Mouse (Mus musculus): ENCODE measurements around the gene Diaph3. TPM values are rescaled to one million over a fixed set of nuclear protein-coding genes. Genes with fewer than 3 reads are reported as not detected.
A peak's percentile ranks its signal among the peaks of the same experiment; 100 is the strongest.

The Diaph3 gene
- polyA plus RNA-seq, 1 experiment from 2014 or later: 12.3 TPM

DNA sequence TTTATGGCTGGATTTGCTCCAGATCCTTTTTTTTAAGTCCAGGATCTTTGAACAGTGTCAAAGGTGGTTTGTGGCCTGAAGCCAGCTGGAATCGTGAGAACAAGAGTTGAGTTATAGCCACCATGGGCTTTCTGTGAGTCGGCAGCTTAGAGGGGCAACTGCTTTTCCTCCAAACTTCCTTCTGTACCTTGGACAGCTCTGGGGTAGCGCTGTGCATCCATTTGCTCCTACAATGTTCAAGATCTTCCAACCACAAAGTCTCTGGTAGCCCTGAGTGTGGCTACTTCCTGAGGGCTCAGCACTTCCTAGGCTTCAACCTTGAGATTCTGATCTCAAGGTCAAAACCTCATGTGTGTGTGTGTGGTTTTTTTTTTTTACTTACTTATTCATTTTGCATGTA lies 437.0 kb downstream of the Diaph3 start:
- H3K4me1 ChIP-seq: no peaks in the 10 kb centered on the region
- no peak overlapping the region for H3K4me3 ChIP-seq
- H3K9ac ChIP-seq: no peak overlapping the region
- no peak for ATAC-seq (ENCODE audit: low FRiP score, low read depth)
- H3K4me2 ChIP-seq (replicated peaks): no peak overlapping the region
- H3K27ac ChIP-seq: no peak overlapping the region
- WGBS: 50% methylated on average over 3 of the region's 3 CpGs
- no peaks in the 10 kb centered on the region for H3K27me3 ChIP-seq
- H3K36me3 ChIP-seq: no peaks in the 10 kb centered on the region
- H3K9me3 ChIP-seq: no peaks in the 10 kb centered on the region

DNA sequence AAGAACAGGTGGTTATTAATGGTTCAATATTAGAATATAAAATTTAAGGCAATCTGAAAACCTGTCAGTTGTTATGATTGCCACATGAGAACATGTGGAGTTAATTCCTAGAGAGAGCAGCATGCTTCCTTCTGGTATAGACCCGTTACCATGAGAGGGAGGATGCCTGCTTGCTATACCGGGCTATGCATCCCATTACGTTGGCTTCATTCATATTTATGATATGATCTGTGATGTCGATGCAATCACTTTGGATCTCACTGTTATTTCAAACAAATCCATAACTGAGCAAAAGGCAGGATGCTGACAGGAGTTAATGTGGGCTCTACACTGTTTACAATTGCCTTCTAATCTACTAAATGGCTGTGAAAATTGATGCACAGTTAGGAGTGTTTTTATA lies 439.9 kb downstream of the Diaph3 start:
- no peaks in the 10 kb centered on the region for H3K4me1 ChIP-seq
- no peak for ATAC-seq (ENCODE audit: low FRiP score, low read depth)
- no peak overlapping the region for H3K9ac ChIP-seq
- no peaks in the 10 kb centered on the region for H3K36me3 ChIP-seq
- 76% methylated on average over 4 of the region's 4 CpGs for WGBS
- H3K27me3 ChIP-seq: no peaks in the 10 kb centered on the region
- no peaks in the 10 kb centered on the region for H3K9me3 ChIP-seq
- H3K4me2 ChIP-seq (replicated peaks): no peak overlapping the region
- no peak overlapping the region for H3K4me3 ChIP-seq
- no peak overlapping the region for H3K27ac ChIP-seq

DNA sequence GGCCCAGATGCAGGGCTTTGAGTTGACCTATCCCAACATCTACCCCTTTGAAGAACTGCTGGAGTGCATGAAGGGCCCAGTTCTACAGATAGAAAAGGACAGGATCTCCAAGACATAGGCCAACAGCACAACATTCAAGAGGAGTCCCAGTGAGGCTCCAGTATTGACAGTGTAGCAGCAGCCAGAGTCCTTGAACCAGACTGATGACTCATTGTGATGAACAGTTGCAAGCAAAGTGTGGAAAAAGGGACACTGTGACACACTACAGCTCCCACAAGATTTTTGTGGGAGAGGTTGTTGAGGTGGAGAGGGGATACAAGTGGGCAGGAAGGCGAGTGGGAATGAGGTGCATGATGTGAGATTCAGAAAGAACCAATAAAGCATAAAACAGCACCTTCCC lies 443.1 kb downstream of the Diaph3 start:
- ATAC-seq (ENCODE audit: low FRiP score, low read depth): no peak
- 78% methylated on average over 1 of the region's 1 CpGs for WGBS

DNA sequence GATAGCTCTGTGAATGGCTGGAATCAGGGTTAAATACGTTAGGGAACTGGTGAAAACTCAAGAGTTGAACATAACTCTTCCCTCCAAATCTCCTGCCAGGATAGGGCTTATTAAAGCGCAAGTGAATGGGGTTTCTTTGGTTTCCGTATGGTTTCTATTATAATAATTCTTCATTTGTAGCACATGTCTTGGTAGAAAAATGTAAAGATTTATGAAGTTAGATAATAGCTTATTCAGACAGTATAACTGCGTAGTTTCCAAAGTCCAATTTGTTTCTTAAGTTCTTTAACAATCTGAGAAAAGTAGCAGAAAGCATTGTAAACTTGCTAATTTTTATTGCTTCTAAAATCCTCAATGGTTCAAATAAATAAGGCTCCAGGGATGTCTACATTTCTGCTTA lies 448.3 kb downstream of the Diaph3 start:
- peak; percentile 36; the same call in 1 of the 2 replicates for ATAC-seq (ENCODE audit: low FRiP score, low read depth)

More for the DNA sequence above, 443.1 kb downstream of the Diaph3 start:
- no peaks in the 10 kb centered on the region for H3K4me1 ChIP-seq
- no peaks in the 10 kb centered on the region for H3K9me3 ChIP-seq
- H3K27me3 ChIP-seq: no peaks in the 10 kb centered on the region
- H3K27ac ChIP-seq: no peak overlapping the region
- no peaks in the 10 kb centered on the region for H3K36me3 ChIP-seq
- H3K9ac ChIP-seq: no peak overlapping the region
- no peak overlapping the region for H3K4me2 ChIP-seq (replicated peaks)
- no peak overlapping the region for H3K4me3 ChIP-seq

DNA sequence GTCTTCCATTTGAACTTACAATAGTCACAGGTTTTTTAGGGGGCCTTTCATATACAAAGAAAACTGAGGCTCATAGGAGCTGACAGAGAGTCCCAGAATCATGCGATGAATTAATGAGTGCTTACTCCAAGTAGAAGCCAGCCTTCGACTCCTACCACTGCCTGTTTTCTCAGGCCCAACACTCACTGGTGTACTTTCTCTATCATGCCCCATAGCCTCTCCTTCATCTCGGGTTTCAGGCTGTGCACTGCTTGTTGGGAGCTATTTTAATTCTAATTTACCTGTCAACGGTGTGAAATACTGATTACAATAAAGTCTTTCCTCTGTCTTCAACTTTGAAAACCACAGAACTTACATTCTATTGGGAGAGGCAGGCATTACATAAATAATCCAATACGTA lies 449.7 kb downstream of the Diaph3 start:
- Histone ChIP-seq H3K9ac (no peak overlapping the region), H3K27ac (no peak overlapping the region), H3K4me3 (no peak overlapping the region), H3K27me3 (no peaks in the 10 kb centered on the region), H3K36me3 (no peaks in the 10 kb centered on the region), H3K9me3 (no peaks in the 10 kb centered on the region), H3K4me1 (peaks cover 7% of the 10 kb centered on the region), H3K4me2 (replicated peaks) (no peak overlapping the region)
- 60% methylated on average over 5 of the region's 5 CpGs for WGBS
- no peak for ATAC-seq (ENCODE audit: low FRiP score, low read depth)

More for the DNA sequence above, 448.3 kb downstream of the Diaph3 start:
- Histone ChIP-seq H3K4me3 (no peak overlapping the region), H3K9ac (no peak overlapping the region), H3K27ac (no peak overlapping the region), H3K9me3 (no peaks in the 10 kb centered on the region), H3K27me3 (no peaks in the 10 kb centered on the region), H3K4me2 (replicated peaks) (no peak overlapping the region), H3K4me1 (peaks cover 7% of the 10 kb centered on the region), H3K36me3 (no peaks in the 10 kb centered on the region)
- WGBS: 24% methylated on average over 4 of the region's 4 CpGs

DNA sequence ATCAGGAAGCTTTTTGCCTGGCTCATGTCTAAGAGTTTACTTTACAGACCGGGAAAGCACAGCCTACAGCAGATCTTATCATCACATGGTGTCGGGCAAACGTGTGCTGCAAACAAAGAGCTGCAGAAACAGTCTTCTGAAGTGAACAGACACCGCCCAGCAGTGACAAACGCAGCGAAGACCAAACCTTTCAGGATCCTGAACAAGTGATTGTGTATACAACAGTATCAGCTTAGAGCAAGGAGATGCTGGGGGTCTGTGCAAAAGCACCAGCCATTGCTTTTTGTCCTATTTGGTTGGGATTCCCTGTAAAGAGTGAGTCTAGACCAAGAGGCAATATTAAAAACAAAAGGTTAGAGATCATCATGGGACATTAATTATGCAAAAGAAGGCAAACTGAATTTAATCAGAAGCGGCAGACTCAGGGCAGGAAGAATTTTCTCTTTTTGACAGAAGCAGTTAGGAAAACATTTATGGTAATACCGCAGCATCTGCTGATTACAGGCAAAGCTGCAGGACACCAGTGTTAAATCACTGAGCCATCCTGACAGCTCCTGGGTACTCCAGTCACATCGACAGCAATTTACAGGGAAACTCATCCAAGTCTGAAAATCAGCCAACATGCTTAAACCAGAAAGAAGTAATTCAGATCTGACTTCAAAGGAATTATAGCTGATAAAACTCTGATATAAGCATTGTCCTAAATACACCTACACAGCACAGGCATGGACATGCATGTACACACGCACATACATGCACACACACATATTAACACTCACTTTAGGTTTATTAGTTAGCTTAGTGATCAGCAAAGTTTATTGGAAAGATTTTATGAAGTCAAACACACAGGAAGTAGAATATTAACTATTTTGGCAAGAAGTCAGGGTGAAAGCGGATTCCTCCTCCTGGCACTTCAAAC lies 456.2 kb downstream of the Diaph3 start:
- H3K36me3 ChIP-seq: no peaks in the 10 kb centered on the region
- no peak overlapping the region for H3K4me2 ChIP-seq (replicated peaks)
- WGBS: 61% methylated on average over 11 of the region's 11 CpGs
- H3K27me3 ChIP-seq: no peaks in the 10 kb centered on the region
- no peak overlapping the region for H3K4me3 ChIP-seq
- H3K9me3 ChIP-seq: no peaks in the 10 kb centered on the region
- ATAC-seq (ENCODE audit: low FRiP score, low read depth): no peak
- H3K9ac ChIP-seq: no peak overlapping the region
- no peaks in the 10 kb centered on the region for H3K4me1 ChIP-seq
- no peak overlapping the region for H3K27ac ChIP-seq

DNA sequence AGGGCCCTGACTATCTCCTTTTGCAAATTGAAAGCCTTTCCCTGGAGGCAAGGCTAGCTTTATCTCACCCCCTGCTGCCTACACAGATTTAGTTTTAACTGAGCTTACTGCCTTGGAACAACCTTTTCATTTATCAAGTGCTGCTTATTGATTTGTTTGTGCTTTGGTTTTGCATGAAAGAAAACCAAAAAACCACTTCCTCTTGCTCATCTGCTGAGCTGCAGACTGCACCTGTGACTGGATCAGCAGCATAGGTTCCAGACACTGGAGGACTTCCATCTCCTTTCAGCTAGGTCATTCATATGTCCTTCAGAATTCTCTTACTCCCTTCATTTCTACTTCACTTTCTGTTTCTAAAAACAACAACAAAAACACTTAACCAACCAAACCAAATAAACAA lies 459.1 kb downstream of the Diaph3 start:
- Histone ChIP-seq H3K9me3 (no peaks in the 10 kb centered on the region), H3K4me2 (replicated peaks) (no peak overlapping the region), H3K36me3 (no peaks in the 10 kb centered on the region), H3K4me3 (no peak overlapping the region), H3K4me1 (no peaks in the 10 kb centered on the region), H3K27me3 (no peaks in the 10 kb centered on the region), H3K27ac (no peak overlapping the region), H3K9ac (no peak overlapping the region)
- ATAC-seq (ENCODE audit: low FRiP score, low read depth): no peak

DNA sequence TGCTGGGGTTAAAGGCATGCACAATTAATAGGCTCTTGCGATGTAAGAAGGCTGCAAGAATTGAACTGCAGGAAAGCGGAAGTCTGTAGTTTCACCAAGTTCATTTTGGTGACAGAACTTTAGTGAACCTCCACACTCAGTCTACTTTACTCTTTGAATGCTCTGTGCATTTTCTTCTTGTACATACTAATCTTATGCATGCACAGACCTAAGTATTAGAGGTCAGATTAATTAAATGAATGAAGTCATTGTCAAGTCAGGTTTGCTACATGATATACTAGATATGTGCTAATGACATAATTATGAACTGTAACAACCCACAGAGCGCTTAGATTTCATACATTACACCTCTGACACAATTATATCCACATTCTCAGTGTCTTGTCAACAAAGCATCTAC lies 462.0 kb downstream of the Diaph3 start:
- Histone ChIP-seq H3K4me2 (replicated peaks) (no peak overlapping the region), H3K4me1 (no peaks in the 10 kb centered on the region), H3K4me3 (no peak overlapping the region), H3K27ac (no peak overlapping the region), H3K27me3 (no peaks in the 10 kb centered on the region), H3K36me3 (no peaks in the 10 kb centered on the region), H3K9ac (no peak overlapping the region), H3K9me3 (no peaks in the 10 kb centered on the region)
- no peak for ATAC-seq (ENCODE audit: low FRiP score, low read depth)
- WGBS: 89% methylated on average over 3 of the region's 3 CpGs

DNA sequence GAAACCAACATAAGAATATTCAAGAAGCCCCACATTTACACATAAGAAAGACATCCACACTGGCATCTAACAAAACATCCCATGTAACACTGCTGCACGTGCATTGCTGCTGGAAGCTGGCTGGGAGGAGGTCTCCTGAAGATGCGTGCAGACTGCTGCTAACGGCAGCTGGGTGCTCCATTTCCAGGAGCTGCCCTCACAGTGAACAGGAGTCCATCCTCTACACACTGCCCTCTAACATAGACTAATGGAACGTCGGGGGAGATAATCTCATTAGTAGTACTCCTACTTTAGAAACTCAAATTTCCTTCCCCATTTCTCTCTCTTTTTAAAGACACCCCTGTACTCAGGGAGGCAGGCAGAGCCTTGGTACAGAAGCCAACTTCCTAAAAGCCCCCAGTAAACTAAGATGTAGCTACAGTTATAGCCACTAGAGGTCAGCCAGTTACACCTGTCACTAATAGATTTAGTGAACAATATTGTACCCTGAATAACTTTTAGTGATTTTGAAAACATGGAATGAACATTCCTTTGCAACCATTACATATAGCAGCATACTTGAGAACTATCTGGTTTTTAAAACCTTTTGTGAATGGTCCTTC lies 462.8 kb downstream of the Diaph3 start:
- Histone ChIP-seq H3K27ac (no peak overlapping the region), H3K4me3 (no peak overlapping the region), H3K9ac (no peak overlapping the region), H3K27me3 (no peaks in the 10 kb centered on the region), H3K4me1 (no peaks in the 10 kb centered on the region), H3K36me3 (no peaks in the 10 kb centered on the region), H3K4me2 (replicated peaks) (no peak overlapping the region), H3K9me3 (no peaks in the 10 kb centered on the region)
- WGBS: 70% methylated on average over 5 of the region's 5 CpGs
- ATAC-seq (ENCODE audit: low FRiP score, low read depth): no peak

DNA sequence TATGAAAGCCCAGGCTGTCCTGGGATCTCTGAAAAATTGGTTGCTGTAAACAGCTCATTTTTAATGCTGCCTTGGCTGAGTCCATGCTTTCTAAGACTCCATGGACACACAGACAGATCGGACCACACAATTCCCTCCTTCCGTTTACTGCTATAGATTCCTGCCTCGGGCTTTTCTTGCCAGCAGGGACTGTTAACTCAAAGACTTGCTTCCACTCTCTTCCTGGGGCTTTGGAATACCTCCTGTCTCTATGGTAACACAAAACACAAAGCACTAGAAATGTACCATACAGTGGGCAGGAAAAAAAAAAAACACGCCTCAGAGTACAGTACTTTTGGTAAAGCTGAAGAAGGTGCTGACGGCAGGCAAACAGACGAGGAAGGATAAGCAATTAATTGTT lies 464.0 kb downstream of the Diaph3 start:
- Histone ChIP-seq H3K27me3 (no peaks in the 10 kb centered on the region), H3K36me3 (no peaks in the 10 kb centered on the region), H3K4me3 (no peak overlapping the region), H3K9ac (no peak overlapping the region), H3K4me1 (no peaks in the 10 kb centered on the region), H3K4me2 (replicated peaks) (no peak overlapping the region), H3K9me3 (no peaks in the 10 kb centered on the region), H3K27ac (no peak overlapping the region)
- WGBS: 54% methylated on average over 6 of the region's 6 CpGs
- no peak for ATAC-seq (ENCODE audit: low FRiP score, low read depth)

DNA sequence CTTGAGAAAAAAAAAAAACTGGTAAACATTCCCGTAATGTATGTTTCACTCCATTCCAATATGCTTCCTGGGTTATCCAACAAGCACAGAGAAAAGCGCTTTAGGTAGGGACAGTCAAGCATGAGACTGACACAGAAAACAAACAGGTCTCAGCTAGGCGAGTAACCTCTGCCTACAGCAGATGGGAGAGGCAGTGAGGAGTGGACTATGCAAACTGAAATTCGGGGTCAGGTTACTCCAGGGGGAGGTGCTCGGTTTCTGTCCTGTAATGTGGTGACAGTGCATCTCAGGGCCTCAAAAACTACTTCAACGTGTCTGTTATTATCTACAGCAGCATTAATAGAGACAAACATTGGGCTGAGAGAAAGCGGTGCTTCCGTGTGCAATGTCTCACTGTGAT lies 465.7 kb downstream of the Diaph3 start:
- no peak for ATAC-seq (ENCODE audit: low FRiP score, low read depth)
- H3K36me3 ChIP-seq: no peaks in the 10 kb centered on the region
- H3K9me3 ChIP-seq: no peaks in the 10 kb centered on the region
- H3K4me2 ChIP-seq (replicated peaks): no peak overlapping the region
- H3K4me1 ChIP-seq: no peaks in the 10 kb centered on the region
- 58% methylated on average over 8 of the region's 8 CpGs for WGBS
- H3K27me3 ChIP-seq: no peaks in the 10 kb centered on the region
- H3K4me3 ChIP-seq: no peak overlapping the region
- H3K9ac ChIP-seq: no peak overlapping the region
- H3K27ac ChIP-seq: no peak overlapping the region

DNA sequence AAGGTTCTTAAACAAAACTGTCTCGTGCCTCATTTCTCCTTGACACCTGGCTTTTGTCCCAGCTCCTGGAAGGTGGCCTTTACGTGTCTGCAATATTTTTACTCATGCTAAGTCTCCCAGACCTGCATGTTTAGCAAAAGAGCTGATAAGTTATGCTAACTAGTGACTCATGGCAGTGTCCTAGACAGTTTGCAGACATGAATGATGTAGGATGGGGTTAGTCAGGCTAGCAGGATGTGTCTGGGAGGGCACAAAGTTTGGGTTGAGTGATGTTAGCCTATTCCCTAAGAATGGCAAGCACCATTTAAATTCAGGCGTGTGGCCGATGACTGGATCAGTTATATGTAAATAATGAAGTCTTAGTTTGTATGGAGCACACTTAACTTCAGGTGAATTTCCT lies 478.2 kb downstream of the Diaph3 start:
- no peaks in the 10 kb centered on the region for H3K4me1 ChIP-seq
- ATAC-seq (ENCODE audit: low FRiP score, low read depth): no peak
- H3K36me3 ChIP-seq: no peaks in the 10 kb centered on the region
- no peak overlapping the region for H3K4me3 ChIP-seq
- H3K27me3 ChIP-seq: no peaks in the 10 kb centered on the region
- H3K4me2 ChIP-seq (replicated peaks): no peak overlapping the region
- no peaks in the 10 kb centered on the region for H3K9me3 ChIP-seq
- WGBS: 86% methylated on average over 4 of the region's 4 CpGs
- no peak overlapping the region for H3K27ac ChIP-seq
- no peak overlapping the region for H3K9ac ChIP-seq

DNA sequence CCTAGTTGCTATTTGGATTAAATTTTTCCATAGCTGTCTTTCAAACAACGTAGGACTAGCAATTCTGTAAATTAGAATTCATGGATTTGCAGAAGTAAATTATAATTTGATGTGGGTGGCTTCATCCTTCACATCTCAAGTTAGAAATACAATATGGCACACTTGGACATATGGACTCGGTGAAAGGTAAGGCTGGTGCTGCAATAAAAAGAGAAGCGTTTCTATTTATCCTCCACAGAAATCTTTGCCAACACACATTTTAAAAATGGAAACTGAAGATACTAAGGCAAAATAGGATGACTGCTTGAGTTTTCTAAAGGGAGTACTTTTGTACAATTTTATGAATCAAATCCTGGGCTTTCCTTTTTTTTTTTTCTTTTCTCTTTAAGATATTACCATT lies 480.5 kb downstream of the Diaph3 start:
- Histone ChIP-seq H3K36me3 (no peaks in the 10 kb centered on the region), H3K4me2 (replicated peaks) (no peak overlapping the region), H3K27me3 (no peaks in the 10 kb centered on the region), H3K4me1 (no peaks in the 10 kb centered on the region), H3K9ac (no peak overlapping the region), H3K9me3 (no peaks in the 10 kb centered on the region), H3K4me3 (no peak overlapping the region), H3K27ac (no peak overlapping the region)
- 85% methylated on average over 3 of the region's 3 CpGs for WGBS
- no peak for ATAC-seq (ENCODE audit: low FRiP score, low read depth)
